Mouse (Mus musculus): ENCODE measurements around the gene Cyp4x1.
"Not testable (repeated sequence)": the region's sequence is repeated elsewhere in the genome, so short reads cannot be mapped to it uniquely, and the experiment has no call there.

The Cyp4x1 gene

DNA sequence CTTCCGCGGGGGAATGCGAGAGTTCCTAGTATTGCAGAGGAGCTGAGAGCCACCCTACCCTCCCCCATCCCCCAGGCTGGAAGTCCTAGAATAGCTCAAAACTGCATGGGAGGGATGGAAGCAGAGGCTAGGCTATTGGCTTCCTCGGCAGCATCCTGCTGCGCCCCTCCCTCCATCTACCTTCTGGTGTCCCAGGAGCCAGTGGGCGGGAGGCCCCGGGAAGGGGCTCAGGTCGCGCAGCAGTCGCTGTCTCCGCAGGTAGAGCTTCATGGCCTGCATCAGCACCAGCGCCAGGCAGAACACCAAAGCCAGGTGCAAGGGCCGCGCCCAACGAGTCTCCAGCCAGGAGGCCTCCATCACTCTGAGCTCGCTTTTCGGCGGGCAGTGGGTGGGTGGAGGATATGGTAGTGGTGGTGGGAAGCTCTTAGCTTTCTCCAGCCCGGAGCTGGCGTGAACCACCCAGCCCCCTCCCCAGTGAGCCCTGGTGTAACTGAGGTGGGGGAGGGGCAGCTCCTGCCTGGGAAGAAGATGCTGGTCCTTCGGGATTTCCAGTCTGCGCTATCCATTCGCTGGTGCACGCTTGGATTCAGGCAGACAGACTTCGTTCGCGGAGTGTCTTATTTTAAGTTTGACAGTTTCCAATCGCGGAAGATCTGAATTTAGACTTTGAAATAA lies at the start of gene Cyp4x1:
Gene Cyp4x1, minus strand, starts transcription at position 661 of the 675 bp plus-strand sequence.
- DNase-seq, result peak; percentile 73

DNA sequence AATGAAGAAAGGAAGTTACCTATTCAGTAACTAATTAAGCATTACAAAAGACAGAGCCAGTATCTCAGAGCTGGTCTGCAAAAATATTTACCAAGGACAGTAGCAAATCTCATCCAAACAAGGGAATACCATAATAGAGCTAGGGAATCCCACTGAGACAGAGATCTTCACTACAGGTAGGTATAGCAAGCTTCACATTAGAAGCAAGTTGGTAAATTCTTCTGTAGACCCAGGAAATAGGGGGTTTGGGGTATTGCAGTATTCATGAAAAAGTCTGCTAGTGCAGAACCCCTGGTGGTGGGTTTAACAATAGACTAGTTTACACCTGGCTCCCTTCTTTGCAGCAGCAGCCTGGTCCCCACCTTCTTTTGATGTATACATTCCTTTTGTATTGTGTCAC lies 42.1 kb upstream of the Cyp4x1 start:
- DNase-seq, result not testable (repeated sequence)

DNA sequence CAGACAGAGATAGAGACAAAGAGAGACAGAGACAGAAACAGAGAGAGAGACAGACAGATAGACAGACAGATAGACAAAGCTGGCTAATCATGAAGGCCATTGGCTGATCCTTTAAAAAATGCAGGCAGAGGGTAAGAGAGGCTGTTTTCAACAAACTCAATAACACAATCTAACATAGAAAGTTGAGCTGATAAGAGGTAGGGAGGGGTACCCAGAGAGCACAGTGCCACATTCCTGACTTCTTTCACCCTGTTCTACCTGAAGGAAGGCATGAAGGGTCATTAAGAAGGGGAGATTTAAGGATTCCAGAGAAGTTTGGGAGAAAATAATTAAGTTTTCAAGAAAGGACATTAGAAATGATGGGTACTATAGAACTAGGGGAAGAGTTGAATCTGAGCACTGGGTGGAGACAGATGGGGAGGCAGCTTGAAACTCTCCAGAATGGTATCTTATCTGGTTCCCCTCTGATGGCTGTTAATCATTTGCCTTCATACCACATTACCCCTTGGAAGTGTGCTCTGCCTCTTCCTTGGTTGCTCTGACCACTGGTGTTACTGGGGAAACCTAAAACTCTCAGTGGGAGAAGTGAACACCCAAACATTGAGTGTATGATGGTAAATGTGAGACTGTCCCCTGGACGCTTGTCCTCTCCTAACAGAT lies 40.7 kb upstream of the Cyp4x1 start:
- DNase-seq, result no peak

DNA sequence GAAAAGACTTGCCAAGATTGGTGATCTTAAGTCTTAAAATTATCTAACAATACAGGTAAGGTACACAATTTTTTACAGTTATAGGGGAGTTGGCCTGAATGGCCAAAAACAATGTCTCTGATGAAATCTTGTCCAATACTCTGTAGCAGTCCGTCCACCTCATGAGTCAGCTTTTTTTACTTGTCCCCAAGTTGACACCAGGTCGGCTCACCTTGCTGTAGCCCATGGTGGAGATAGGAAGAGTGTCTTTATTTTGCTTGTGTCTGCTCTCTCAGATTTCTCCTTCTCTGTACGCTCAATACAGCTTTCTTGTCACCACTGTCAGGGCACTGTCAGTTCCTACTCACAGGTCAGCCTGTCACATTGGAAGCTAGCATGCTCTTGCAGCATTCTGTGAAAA lies 24.9 kb upstream of the Cyp4x1 start:
- DNase-seq, result not testable (repeated sequence)

DNA sequence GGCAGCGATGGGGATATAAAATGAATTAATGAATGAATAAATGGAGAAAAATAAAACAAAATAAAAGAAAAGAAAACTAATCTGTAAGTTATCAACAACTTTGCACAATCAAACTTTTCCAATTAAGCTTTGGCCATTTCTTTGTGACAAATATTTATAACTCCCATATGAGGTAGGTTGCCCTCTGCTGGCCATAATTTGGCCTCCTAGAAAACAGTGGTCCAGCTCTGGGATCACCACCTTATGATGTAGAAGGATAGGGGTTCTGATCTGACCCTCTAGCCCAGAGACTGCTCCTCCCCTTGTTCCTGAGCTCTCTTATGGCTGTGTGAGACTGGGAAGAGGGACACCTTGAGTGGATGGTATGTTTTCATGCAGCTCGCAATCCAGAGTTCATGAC lies 20.6 kb upstream of the Cyp4x1 start:
- DNase-seq, result no peak

DNA sequence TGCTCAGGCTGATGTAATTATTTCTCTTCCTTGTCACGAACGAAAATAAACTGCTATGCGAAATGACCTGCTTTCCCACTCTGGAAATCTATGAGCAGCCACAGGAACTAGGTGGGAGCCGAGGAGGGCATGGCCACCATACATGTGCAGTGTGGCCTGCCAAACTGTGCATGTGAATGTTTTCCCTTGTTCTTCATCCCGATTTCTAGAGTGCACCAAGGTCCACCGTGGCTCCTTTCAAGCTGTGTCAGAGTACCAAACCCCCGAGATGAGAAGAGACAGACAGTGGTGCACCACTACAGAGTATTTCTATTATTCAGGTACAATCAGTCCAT lies 182 bp upstream of the Cyp4x1 start:
- peak; percentile 36 for DNase-seq

DNA sequence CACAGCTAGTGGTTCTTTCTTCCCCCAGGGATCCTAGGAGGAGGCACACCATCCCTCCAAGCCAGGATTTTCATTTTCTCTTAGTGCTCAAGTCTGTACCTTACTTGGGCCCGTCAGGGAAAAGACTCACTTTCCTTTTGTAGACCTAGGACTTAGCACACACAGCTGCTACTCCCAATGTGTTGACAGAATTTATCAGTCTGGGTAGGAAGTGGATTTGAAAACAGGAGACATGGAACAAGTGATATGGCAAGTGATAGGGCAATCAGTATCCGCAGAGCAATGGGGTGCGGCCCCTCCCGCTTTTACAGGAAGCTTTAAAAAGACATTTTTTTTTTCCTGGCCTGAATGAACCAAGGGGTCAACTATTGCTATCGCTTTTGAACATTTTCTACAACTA lies 996 bp downstream of the Cyp4x1 start:
- no peak for DNase-seq

DNA sequence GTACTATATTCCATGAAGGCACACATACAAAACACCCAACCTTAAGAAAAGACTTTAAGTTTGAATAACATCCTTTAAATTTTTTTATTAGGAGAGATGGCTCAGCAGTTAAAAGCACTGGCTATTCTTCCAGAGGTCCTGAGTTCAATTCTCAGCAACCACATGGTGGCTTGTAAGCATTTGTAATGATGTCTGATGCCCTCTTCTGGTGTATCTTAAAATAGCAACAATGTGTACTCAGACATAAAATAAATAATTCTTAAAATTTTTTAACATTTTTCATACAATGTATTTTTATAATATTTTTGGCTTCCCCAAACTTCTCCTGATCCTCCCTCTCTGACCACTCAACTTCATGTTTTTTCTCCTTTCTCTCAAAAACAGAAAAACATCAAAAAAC lies 9.4 kb downstream of the Cyp4x1 start:
- no peak for DNase-seq

DNA sequence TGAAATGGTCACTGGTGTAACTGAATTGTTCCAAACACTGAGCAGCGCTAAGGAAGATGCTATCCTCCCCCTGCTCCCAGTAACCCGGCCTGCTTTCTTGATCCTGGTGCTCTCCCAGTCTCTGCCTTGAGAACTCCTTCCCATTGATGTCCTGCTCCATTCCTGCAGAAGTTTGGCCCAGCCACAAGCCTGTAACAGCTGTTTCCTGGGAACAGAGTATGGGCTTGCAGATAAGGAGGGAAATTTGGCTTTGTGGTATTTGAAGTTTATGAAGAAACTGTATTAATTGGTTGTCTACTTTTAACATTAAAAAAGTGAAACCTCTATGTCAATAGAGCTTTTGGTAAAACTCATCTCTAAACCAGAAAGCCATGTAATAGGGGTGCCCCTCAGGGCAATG lies 10.6 kb downstream of the Cyp4x1 start:
- no peak for DNase-seq

DNA sequence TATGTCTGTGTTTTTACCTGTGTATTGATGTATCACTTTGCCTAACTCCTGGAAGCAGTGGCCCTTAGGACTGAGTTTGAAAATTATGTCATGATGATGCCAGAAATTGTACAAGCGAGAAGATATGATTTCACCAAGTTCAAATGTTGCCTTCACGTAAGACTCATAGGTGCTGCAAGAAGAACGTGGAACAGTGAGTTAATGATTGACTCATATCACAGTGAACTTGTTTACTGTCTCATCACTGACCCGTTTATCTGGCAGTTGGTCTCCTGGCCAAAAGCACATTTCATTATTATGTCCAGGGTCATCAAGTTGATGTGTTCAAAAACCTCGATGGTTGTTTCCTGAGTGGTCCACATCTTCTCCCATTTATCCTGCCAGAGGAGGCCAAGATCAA lies 12.5 kb downstream of the Cyp4x1 start:
- no peak for DNase-seq

DNA sequence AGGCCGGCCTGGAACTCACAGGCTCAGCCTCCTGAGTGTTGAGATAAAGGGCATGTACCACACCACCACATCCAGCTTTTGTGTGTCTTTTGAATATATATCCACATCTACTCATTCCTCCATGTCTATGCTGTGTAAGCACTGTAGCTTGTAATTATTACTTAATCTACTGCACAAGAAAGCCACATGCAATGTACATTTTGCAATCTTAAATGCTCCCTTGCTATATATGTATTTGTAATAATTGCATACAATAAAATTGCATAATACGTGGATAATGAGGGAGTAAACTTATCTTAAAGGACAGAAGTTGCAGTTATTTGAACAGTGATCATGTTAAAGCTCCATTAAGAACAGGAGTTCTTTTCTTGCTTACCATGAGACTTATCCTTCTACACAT lies 12.9 kb downstream of the Cyp4x1 start:
- no peak for DNase-seq

DNA sequence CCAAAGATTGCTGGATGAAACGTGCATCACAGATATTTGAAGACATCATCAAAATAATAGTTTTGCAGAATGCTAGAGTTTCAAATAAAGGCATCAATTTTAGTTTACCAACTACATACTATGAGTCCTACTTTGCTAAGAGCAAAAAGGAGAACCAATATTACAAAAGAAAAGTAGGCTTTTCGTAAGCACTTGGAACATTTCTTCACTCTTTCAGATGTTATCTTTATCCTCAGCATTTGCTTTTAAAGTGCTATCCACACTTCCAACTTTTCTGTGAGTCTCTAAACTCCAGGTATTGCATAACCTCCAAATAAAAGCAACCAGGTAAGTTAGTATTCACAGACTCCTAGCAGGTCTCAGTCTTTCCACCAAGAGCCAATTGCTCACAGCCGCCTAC lies 14.4 kb downstream of the Cyp4x1 start:
- DNase-seq, result no peak

DNA sequence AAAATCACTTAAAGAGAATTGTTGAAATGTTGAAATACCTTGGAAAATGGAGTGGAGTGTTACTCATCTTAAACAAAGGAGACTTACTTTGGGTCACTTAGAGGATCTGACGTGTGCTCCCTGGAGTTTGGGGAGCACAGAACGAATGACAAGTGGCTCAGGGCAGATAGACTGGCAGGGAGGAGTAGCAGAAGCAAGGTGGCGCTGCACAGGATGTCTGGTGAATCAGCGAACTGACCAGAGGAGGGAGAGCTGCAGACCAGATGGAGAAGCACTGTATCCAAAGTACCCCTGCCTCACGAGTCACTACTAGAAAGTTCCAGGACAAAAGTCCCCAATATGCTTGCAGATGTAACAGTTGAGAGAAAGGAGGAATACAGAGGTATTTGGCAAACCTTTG lies 20.8 kb downstream of the Cyp4x1 start:
- no peak for DNase-seq

DNA sequence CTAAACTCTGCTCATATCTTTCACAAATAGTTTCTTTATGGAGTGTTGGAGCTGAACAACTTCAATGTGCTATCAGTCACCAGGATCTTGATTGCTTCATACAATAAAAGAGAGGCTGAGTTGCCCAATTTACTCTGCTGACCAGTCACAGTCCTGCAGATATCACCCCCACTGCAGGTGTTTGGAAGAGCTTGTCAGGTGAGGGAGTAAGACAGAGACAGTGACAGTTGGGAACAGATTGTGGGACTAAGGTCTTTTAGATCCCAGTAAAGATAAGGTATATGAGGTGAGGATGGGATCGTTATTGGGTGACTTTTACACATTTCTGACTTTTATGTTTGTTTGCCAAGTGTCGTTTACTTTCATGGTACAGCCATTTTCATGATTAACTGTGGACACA lies 22.9 kb downstream of the Cyp4x1 start:
- no peak for DNase-seq

DNA sequence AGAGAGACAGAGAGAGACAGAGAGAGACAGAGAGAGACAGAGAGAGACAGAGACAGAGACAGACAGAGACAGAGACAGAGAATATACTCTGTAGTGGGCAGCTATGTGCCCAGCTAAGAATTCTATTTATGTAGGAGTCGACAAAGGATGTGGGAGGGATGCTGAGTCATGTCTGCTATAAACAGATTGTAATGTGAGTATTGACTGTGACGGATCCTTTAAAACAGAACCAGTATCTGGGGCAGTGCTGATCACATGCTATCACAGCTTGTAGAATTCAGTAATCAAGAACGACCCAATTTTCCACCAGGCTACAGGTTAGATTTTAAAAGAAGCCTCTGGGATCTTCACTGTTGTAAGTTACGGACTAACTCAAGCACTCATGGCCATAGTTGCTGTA lies 30.6 kb downstream of the Cyp4x1 start:
- no peak for DNase-seq

DNA sequence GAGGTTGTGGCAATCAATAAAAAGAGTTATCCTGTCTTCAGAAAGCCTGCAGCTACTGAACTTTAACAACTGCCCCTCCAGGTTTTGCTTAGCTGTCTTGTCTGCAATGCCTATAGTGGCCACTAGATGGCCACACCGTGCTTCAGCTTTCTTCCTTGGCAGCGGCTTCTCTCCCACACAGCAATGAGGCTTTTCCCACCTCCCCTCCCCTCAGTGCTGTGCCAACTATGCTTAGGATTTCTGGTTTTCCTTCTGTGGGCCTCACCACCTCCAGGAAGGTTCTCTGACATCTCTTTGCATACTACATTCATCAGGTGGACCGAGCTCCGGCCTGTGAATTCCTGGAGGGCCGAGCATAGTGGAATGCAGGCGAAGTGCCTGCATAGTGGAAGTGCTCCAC lies 32.4 kb downstream of the Cyp4x1 start:
- DNase-seq, result peak; percentile 41

DNA sequence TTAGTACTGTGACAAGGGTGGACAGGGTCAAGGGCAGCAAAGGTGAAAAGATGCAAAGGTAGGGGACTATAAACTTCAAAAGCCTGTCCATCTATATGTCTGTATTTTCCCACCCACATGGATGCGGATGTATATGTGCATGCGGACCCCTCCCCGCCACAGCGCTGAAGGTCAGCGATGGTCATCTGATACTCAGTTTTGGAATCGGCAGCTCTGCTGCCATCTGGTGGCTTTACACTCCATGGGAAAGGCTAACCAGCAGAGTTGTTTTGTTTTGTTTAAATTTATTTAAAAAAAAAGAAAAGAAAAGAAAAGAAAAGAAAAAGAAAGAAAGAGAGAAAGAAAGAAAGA lies 37.0 kb downstream of the Cyp4x1 start:
- no peak for DNase-seq

DNA sequence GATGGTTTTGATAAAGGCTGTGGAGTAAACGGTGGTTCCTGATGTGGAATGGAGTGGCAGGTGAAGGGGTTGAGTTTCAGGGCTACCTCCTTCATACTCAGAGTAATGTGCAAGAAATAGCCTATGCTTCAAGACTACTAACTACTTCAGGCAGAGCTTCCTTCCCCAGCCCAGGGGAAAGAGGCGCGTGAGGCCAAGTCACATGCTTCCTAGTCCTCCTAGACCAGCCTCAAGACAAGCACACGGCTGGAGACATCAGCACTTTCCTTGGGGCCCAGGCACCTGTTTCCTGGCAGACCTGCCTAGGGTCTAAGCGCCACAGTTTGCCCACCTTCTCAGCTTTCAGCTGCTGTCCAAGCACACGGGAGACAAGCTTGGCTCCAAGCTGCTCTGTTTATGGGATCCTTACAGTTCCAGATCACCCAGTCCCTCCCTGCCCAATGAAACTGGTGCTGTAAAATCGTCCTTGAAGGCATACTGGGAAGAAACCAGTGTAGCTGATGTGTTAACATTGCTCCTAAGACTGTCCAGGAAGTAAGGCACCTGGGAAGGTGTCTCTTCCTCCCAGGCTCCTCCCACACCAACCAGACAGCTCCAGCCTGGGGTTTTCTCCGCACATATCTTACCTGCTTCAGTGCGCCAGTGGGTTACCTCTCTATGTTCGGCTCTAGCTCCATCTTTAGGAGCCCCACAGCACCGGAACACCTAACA lies 37.5 kb downstream of the Cyp4x1 start:
- no peak for DNase-seq

DNA sequence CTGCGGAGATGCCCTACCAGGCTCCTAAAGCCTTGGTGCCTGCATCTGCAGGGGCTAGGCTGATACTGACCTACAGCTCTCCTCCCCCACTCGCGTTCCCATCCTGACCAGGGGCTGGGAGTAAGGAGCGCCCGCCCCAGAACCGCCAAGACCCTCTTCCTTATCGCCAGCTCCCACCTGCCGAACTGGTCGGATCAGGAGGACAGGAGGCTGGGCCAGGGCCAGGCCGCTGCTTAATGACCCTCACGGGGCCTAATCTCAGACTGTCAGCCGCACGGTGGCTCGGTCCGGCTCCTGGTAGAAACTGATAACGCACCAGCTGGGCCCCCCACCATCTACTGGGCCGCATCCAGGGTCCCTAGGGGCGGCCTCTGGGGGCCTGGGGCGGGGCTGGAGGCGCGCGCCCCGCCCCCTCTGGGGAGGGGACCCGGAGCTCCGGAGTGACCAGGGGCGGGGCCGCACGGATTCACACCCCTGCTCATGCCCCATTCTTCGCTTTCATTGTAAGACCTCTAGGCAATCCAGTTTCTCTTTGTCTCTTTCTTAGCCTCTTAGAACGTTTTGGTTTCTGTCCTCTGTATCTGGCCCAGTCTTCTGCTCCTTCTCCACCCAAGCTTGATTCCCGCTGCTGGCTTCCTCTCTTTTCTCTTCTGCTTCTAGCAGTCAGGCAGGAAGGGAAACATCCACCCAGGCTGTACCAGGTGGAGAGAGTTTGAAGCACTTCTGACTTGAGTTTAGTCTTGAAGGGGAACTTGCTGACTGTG lies 38.2 kb downstream of the Cyp4x1 start:
- no peak for DNase-seq

DNA sequence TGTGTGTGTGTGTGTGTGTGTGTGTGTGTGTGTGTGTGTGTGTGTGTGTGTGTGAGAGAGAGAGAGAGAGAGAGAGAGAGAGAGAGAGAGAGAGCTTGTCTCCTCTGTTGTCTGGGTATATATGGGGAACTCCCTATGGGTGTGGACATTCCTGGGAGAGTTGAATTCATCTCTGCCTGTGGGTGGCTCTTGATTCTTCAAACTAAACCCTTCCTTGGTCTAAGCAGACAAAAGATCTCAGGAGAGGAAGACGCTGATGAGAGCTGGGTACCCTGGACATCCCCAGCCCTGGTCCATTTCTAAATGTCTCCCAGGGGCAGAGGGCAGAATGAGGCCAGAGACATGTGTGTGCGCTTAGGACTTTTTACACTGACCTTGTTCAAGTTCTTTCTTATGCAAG lies 40.0 kb downstream of the Cyp4x1 start:
- no peak for DNase-seq

DNA sequence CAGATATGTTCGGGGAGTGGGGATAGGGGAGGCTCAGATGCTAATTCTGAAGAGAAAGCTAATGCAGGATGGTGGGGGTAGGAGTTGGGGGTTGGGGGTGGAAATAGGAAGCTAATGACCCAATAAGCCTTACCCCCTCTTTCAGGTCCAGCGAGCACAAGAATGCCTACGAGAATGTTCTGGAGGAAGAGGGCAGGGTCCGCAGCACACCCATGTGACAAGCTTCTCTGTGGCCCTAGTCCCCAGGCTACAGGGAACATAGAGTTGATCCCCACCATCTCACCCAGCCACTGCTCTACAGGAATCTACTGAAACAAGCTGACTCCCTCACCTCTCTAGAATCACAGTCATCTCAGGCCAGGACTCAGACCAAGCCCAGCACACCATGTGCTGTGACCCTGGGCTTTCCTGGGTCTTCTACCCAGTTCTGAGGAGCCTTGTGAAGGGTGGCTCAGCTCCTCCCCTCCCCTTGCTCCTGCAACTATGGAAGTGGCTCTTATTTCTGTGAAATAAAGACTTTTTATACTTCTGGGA lies 40.7 kb downstream of the Cyp4x1 start:
- DNase-seq, result no peak

DNA sequence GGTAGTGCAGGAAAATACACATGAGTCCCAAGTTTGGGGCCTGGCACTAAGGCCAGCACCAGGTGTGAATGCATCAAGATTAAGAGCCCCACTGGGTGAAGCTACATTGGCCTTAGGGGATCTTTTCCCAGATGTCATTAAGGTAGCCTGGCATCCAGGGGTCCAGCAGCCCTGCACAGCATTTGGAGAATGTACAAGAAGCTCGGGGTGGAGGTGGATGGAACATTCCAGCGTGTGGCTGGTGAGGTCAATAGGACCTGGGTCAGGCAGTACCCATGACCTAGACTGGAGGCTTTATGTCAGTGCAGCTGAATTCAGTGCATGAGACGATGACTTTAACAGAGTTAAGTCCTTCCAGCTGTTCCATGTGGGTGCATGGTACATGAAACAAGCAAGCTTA lies 42.3 kb downstream of the Cyp4x1 start:
- DNase-seq, result no peak

DNA sequence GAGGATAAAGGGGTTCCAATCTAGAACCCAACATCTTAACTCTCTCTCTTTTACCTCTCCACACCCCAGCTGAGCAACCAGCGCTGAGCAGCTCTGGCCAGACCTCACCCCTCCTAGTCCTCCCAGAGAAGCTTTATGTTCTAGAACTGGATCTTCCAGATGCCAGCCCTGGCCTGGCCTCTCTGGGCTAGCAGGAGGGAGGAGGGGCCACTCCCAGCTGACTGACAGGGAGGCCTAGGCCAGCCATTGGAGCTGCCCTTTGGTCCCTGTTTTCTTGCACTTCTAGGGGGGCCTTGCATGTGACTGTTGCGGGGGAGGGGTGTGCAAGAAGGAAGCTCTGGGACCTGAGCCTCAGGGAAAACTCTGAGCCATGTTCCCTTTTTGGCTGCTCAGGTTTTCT lies 43.5 kb downstream of the Cyp4x1 start:
- no peak for DNase-seq
